Mouse (Mus musculus) adrenal gland (tissue): Measurements from ENCODE around the gene Cacng7.

Experiments
- microRNA-seq, 2 experiments: library from miRNA; unstranded; fragments of <30 nt; microRNA quantifications; one replicate each; pipeline ENCODE4; 2019

Cacng7 gene

Small RNA genes lying within 50 kb of the gene (microRNA-seq; reads per million reads assigned to microRNA genes)
- 37.4 to 46.1 reads per million in 2 experiments for gene Gm23450
